Mouse (Mus musculus): ENCODE measurements around the gene Zfyve9. TPM values are rescaled to one million over a fixed set of nuclear protein-coding genes. Genes with fewer than 3 reads are reported as not detected.

Zfyve9 gene
- polyA plus RNA-seq, 1 experiment from 2014 or later, result 2.3 TPM

GRCm38 (mm10) chr4:108608651-108609050, 171.9 kb downstream of the Zfyve9 start:
- Histone ChIP-seq H3K27me3 (ENCODE audit: control insufficient read depth, insufficient read depth, low read length) (no peaks in the 10 kb centered on the region), H3K4me2 (ENCODE audit: low read depth, low read length) (no peak overlapping the region), H3K27ac (ENCODE audit: low read length) (no peak overlapping the region), H3K9me3 (replicated peaks; ENCODE audit: control insufficient read depth, low read length) (no peaks in the 10 kb centered on the region), H3K4me1 (ENCODE audit: control insufficient read depth, insufficient read depth, low read length) (no peaks in the 10 kb centered on the region), H3K4me3 (replicated peaks; ENCODE audit: low read length) (no peak overlapping the region), H3K36me3 (ENCODE audit: control insufficient read depth, insufficient read depth, low read length) (no peaks in the 10 kb centered on the region), H3K9ac (ENCODE audit: low read length) (no peak overlapping the region)
- 83% methylated on average over 3 of the region's 3 CpGs for WGBS
- ATAC-seq (ENCODE audit: insufficient read depth, low FRiP score), result no peak

GRCm38 (mm10) chr4:108601870-108602269, 178.7 kb downstream of the Zfyve9 start:
- Histone ChIP-seq H3K27me3 (ENCODE audit: control insufficient read depth, insufficient read depth, low read length) (no peaks in the 10 kb centered on the region), H3K4me2 (ENCODE audit: low read depth, low read length) (no peak overlapping the region), H3K4me1 (ENCODE audit: control insufficient read depth, insufficient read depth, low read length) (no peaks in the 10 kb centered on the region), H3K9ac (ENCODE audit: low read length) (no peak overlapping the region), H3K27ac (ENCODE audit: low read length) (no peak overlapping the region), H3K36me3 (ENCODE audit: control insufficient read depth, insufficient read depth, low read length) (no peaks in the 10 kb centered on the region), H3K4me3 (replicated peaks; ENCODE audit: low read length) (no peak overlapping the region), H3K9me3 (replicated peaks; ENCODE audit: control insufficient read depth, low read length) (0 out of 2 replicates have a peak, but pooled peaks cover 2% of the 10 kb centered on the region)
- no peak for ATAC-seq (ENCODE audit: insufficient read depth, low FRiP score)
- 95% methylated on average over 7 of the region's 7 CpGs for WGBS

- H3K36me3 ChIP-seq (ENCODE audit: control insufficient read depth, insufficient read depth, low read length), result no peaks in the 10 kb centered on the region
- ATAC-seq (ENCODE audit: insufficient read depth, low FRiP score), result no peak
- H3K4me1 ChIP-seq (ENCODE audit: control insufficient read depth, insufficient read depth, low read length), result no peaks in the 10 kb centered on the region
- 0 out of 2 replicates have a peak, but pooled peaks cover 2% of the 10 kb centered on the region for H3K9me3 ChIP-seq (replicated peaks; ENCODE audit: control insufficient read depth, low read length)
- H3K4me3 ChIP-seq (replicated peaks; ENCODE audit: low read length), result no peak overlapping the region
- no peak overlapping the region for H3K9ac ChIP-seq (ENCODE audit: low read length)
- no peak overlapping the region for H3K4me2 ChIP-seq (ENCODE audit: low read depth, low read length)
- H3K27ac ChIP-seq (ENCODE audit: low read length), result no peak overlapping the region
- H3K27me3 ChIP-seq (ENCODE audit: control insufficient read depth, insufficient read depth, low read length), result no peaks in the 10 kb centered on the region
- WGBS, result 84% methylated on average over 4 of the region's 4 CpGs
Observed at GRCm38 (mm10) chr4:108598306-108598705, 182.3 kb downstream of the Zfyve9 start.

GRCm38 (mm10) chr4:108595785-108596184, 184.8 kb downstream of the Zfyve9 start:
- Histone ChIP-seq H3K9ac (ENCODE audit: low read length) (no peak overlapping the region), H3K4me3 (replicated peaks; ENCODE audit: low read length) (no peak overlapping the region), H3K9me3 (replicated peaks; ENCODE audit: control insufficient read depth, low read length) (no peaks in the 10 kb centered on the region), H3K4me1 (ENCODE audit: control insufficient read depth, insufficient read depth, low read length) (no peaks in the 10 kb centered on the region), H3K27me3 (ENCODE audit: control insufficient read depth, insufficient read depth, low read length) (no peaks in the 10 kb centered on the region), H3K4me2 (ENCODE audit: low read depth, low read length) (no peak overlapping the region), H3K36me3 (ENCODE audit: control insufficient read depth, insufficient read depth, low read length) (no peaks in the 10 kb centered on the region), H3K27ac (ENCODE audit: low read length) (no peak overlapping the region)
- ATAC-seq (ENCODE audit: insufficient read depth, low FRiP score), result no peak
- WGBS, result 87% methylated on average over 1 of the region's 1 CpGs

GRCm38 (mm10) chr4:108593376-108593775, 187.2 kb downstream of the Zfyve9 start:
- H3K27ac ChIP-seq (ENCODE audit: low read length), result no peak overlapping the region
- H3K9ac ChIP-seq (ENCODE audit: low read length), result no peak overlapping the region
- 85% methylated on average over 2 of the region's 2 CpGs for WGBS
- no peak overlapping the region for H3K4me3 ChIP-seq (replicated peaks; ENCODE audit: low read length)
- no peak overlapping the region for H3K4me2 ChIP-seq (ENCODE audit: low read depth, low read length)
- no peaks in the 10 kb centered on the region for H3K9me3 ChIP-seq (replicated peaks; ENCODE audit: control insufficient read depth, low read length)
- ATAC-seq (ENCODE audit: insufficient read depth, low FRiP score), result no peak
- no peaks in the 10 kb centered on the region for H3K4me1 ChIP-seq (ENCODE audit: control insufficient read depth, insufficient read depth, low read length)
- no peaks in the 10 kb centered on the region for H3K27me3 ChIP-seq (ENCODE audit: control insufficient read depth, insufficient read depth, low read length)
- no peaks in the 10 kb centered on the region for H3K36me3 ChIP-seq (ENCODE audit: control insufficient read depth, insufficient read depth, low read length)

Other genes starting within 250 kb of the Zfyve9 start
- gene Prpf38a, start 201.5 kb downstream of the Zfyve9 start, polyA plus RNA-seq (2015; fragmentation: Nextera tagmentation; extraction: Ambion mirVana), result 69.2 and 74.2 TPM in 2 replicates
- gene Orc1, start 201.4 kb downstream of the Zfyve9 start, polyA plus RNA-seq (2015; fragmentation: Nextera tagmentation; extraction: Ambion mirVana), result 8.5 and 8.8 TPM in 2 replicates
- 30.1 and 34.1 TPM in 2 replicates for gene Cc2d1b, start 160.9 kb downstream of the Zfyve9 start, polyA plus RNA-seq (2015; fragmentation: Nextera tagmentation; extraction: Ambion mirVana)
- 0.79 and 1.00 TPM in 2 replicates for gene 3110021N24Rik, start 61.1 kb downstream of the Zfyve9 start, polyA plus RNA-seq (2015; fragmentation: Nextera tagmentation; extraction: Ambion mirVana)
- gene Btf3l4, start 52.8 kb upstream of the Zfyve9 start, polyA plus RNA-seq (2015; fragmentation: Nextera tagmentation; extraction: Ambion mirVana), result 109 and 130 TPM in 2 replicates
- 92.4 and 104 TPM in 2 replicates for gene Txndc12, start 53.8 kb upstream of the Zfyve9 start, polyA plus RNA-seq (2015; fragmentation: Nextera tagmentation; extraction: Ambion mirVana)
- 41.6 and 42.2 TPM in 2 replicates for gene Kti12, start 67.0 kb upstream of the Zfyve9 start, polyA plus RNA-seq (2015; fragmentation: Nextera tagmentation; extraction: Ambion mirVana)
- gene A730015C16Rik, start 67.8 kb upstream of the Zfyve9 start, polyA plus RNA-seq (2015; fragmentation: Nextera tagmentation; extraction: Ambion mirVana), result 0.79 and 1.5 TPM in 2 replicates
- gene Rab3b, start 98.3 kb upstream of the Zfyve9 start, polyA plus RNA-seq (2015; fragmentation: Nextera tagmentation; extraction: Ambion mirVana), result 10.3 and 11.6 TPM in 2 replicates
- 61.8 and 64.5 TPM in 2 replicates for gene Nrd1, start 219.9 kb upstream of the Zfyve9 start, polyA plus RNA-seq (2015; fragmentation: Nextera tagmentation; extraction: Ambion mirVana)